Mouse (Mus musculus): ENCODE data around the gene Psmb3. TPM values are rescaled to one million over a fixed set of nuclear protein-coding genes. Genes with fewer than 3 reads are reported as not detected.
"Not testable (repeated sequence)": the region's sequence is repeated elsewhere in the genome, so short reads cannot be mapped to it uniquely, and the experiment has no call there.

The Psmb3 gene
- polyA plus RNA-seq (2015; fragmentation: Nextera tagmentation; extraction: Ambion mirVana): 475 and 488 TPM in 2 replicates

DNA sequence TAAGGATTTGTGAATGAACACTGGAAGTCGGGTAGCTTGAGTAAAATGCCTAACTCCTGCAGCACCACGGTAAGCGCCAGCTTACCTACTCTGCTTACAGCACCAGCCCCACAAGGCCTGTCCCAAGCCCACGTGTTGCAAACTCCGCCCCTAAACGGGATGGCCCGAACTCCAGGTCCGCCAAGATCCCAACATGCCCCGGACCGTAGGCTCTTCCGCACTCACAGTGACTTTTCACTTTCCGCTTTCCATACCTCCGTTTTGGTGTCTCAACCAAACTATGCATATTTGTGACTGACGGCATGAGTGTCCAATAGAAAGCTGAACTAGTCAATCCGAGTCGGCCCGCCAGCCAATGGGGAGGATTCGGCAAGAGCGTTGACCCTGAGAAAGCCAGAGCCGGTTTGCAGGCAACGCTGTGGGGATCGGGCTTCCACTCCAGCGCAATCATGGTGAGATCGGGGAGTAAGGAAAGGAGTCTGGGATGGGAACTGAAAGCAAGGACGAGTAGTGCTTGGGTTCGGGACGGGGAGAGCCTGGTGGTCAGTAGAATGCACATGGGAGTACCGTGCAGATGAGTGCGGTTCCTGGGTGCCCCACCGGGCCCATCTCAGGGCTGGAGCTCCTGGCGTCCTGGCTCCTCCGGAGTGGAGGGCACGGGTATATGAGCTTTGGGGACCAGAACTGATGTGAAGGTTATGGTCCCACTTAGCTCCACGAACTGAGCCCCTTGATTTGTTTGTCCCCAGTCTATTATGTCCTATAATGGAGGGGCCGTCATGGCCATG lies at the start of gene Psmb3:
Gene Psmb3, plus strand, starts transcription at position 361 of the 788 bp plus-strand sequence.
- Histone ChIP-seq H3K4me1 (peaks cover 33% of the 10 kb centered on the region), H3K27ac (peak within 1 kb of the TSS; percentile 91), H3K4me3 (replicated peaks) (peak within 1 kb of the TSS; percentile 95), H3K4me2 (peak within 1 kb of the TSS; percentile 80), H3K36me3 (peaks cover 39% of the 10 kb centered on the region), H3K9me3 (replicated peaks) (no peaks in the 10 kb centered on the region), H3K9ac (peak within 1 kb of the TSS; percentile 80), H3K27me3 (no peaks in the 10 kb centered on the region)
- ATAC-seq (replicated peaks; ENCODE audit: low FRiP score): peak; percentile 88
- WGBS: under 1% methylated on average over 35 of the region's 35 CpGs

DNA sequence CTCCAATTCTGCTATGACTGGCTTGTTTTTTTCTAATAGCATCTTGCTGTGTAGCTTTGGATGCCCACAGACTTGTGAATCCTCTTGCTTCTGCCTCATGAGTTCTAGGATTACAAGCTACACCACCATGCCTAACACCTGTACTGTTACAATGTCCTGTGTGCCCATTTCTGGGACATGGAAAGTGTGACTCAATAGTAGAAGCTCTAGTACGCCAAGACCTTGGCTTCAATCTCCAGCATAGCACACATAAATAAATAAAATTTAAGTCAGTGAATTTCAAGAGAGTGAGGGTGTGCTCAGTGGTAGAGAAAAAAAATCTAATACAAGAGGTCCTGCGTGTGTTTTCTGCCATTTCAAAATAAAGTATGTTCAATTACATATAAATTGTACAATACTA lies 49.0 kb upstream of the Psmb3 start:
- Histone ChIP-seq H3K4me3 (replicated peaks) (no peak overlapping the region), H3K27ac (no peak overlapping the region), H3K36me3 (no peaks in the 10 kb centered on the region), H3K9ac (no peak overlapping the region), H3K9me3 (replicated peaks) (no peaks in the 10 kb centered on the region), H3K4me2 (no peak overlapping the region), H3K4me1 (peaks cover 15% of the 10 kb centered on the region), H3K27me3 (no peaks in the 10 kb centered on the region)
- WGBS: 88% methylated on average over 2 of the region's 2 CpGs
- no peak for ATAC-seq (replicated peaks; ENCODE audit: low FRiP score)

GRCm38 (mm10) chr11:97656269-97656971 lies 46.8 kb upstream of the Psmb3 start:
- Histone ChIP-seq H3K4me1 (peaks cover 31% of the 10 kb centered on the region), H3K36me3 (no peaks in the 10 kb centered on the region), H3K4me3 (replicated peaks) (no peak overlapping the region), H3K27ac (no peak overlapping the region), H3K9ac (no peak overlapping the region), H3K4me2 (no peak overlapping the region), H3K27me3 (no peaks in the 10 kb centered on the region), H3K9me3 (replicated peaks) (no peaks in the 10 kb centered on the region)
- ATAC-seq (replicated peaks; ENCODE audit: low FRiP score): no peak
- 75% methylated on average over 14 of the region's 14 CpGs for WGBS

DNA sequence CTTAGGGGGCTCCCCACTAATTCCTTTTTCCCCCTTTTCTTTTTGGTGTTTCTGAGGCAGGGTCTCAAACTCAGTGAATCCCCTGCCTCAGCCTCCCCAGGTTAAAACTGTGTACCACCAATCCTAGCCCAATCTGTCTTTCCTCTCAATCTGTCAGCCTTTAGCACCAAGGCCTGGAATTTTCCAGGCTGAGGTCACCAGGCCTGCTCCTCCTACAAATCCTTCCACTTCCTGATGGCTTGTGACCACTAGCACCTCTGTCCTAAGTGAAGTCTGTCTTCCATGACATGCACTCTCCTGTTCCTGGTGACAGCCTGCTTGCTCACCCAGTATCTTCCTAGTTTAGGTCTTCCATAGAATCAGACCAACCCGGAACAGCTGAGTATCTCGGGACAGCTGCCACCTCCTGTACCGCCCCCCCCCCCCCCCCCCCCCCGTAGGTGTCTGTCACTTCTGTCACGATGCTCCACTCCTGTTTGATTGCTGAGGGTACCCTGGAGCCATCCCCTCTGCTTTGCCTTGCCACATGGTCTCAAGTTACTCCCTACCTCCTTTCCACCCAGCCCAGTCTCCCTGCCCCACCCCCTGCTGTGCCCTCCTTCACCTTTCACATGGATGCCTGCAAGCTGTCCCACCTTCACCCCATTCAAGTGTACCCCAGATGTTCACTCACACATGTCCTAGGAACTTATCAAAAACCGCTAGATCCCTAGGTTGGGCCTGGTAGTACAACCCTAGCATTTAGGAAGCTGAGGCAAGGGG lies 45.8 kb upstream of the Psmb3 start:
- peaks cover 41% of the 10 kb centered on the region for H3K4me1 ChIP-seq
- no peak overlapping the region; the same call in 1 of the 2 replicates for H3K27ac ChIP-seq
- H3K27me3 ChIP-seq: peaks cover 4% of the 10 kb centered on the region; the same call in 1 of the 2 replicates
- H3K9me3 ChIP-seq (replicated peaks): no peaks in the 10 kb centered on the region
- no peak overlapping the region for H3K4me3 ChIP-seq (replicated peaks)
- H3K9ac ChIP-seq: no peak overlapping the region
- no peak overlapping the region for H3K4me2 ChIP-seq
- 31% methylated on average over 5 of the region's 6 CpGs for WGBS
- no peaks in the 10 kb centered on the region for H3K36me3 ChIP-seq
- ATAC-seq (replicated peaks; ENCODE audit: low FRiP score): no peak

DNA sequence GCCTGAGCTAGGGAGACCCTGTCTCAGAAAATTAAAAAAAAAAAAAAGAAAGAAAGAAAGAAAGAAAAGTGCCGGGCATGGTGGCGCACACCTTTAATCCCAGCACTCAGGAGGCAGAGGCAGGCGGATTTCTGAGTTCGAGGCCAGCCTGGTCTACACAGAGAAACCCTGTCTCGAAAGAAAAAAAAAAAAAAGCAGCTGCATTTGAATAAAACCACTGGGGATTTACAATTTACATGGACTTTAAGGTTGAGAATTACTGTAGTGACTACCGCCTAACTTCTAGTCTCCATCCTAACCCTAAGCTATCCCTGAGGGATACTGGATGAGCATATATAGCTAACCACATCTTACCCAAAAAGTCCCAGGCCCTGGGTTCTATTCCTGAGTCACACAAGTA lies 45.2 kb upstream of the Psmb3 start:
- not testable (repeated sequence) for H3K4me3 ChIP-seq (replicated peaks); ATAC-seq (replicated peaks; ENCODE audit: low FRiP score); H3K9me3 ChIP-seq (replicated peaks); H3K27ac ChIP-seq; H3K36me3 ChIP-seq; H3K9ac ChIP-seq; H3K4me2 ChIP-seq; H3K27me3 ChIP-seq
- H3K4me1 ChIP-seq: peaks cover 46% of the 10 kb centered on the region
- WGBS: 89% methylated on average over 6 of the region's 6 CpGs

- Histone ChIP-seq H3K9me3 (replicated peaks) (no peaks in the 10 kb centered on the region), H3K9ac (no peak overlapping the region), H3K36me3 (no peaks in the 10 kb centered on the region), H3K4me3 (replicated peaks) (peak overlapping the region; percentile 85), H3K27ac (no peak overlapping the region), H3K4me2 (peak overlapping the region; percentile 84), H3K27me3 (peaks cover 4% of the 10 kb centered on the region; the same call in 1 of the 2 replicates), H3K4me1 (peaks cover 46% of the 10 kb centered on the region)
- no peak for ATAC-seq (replicated peaks; ENCODE audit: low FRiP score)
- 57% methylated on average over 11 of the region's 11 CpGs for WGBS
Measured at GRCm38 (mm10) chr11:97658751-97659266, 44.4 kb upstream of the Psmb3 start.

- 7% methylated on average over 13 of the region's 13 CpGs for WGBS
- peak overlapping the region; percentile 85 for H3K4me3 ChIP-seq (replicated peaks)
- H3K36me3 ChIP-seq: no peaks in the 10 kb centered on the region
- ATAC-seq (replicated peaks; ENCODE audit: low FRiP score): no peak
- H3K27ac ChIP-seq: peak overlapping the region; percentile 95
- peak overlapping the region; percentile 86 for H3K9ac ChIP-seq
- peaks cover 4% of the 10 kb centered on the region; the same call in 1 of the 2 replicates for H3K27me3 ChIP-seq
- no peaks in the 10 kb centered on the region for H3K9me3 ChIP-seq (replicated peaks)
- H3K4me1 ChIP-seq: peaks cover 50% of the 10 kb centered on the region
- peak overlapping the region; percentile 84 for H3K4me2 ChIP-seq
Measured at GRCm38 (mm10) chr11:97659267-97659989, 43.8 kb upstream of the Psmb3 start.

DNA sequence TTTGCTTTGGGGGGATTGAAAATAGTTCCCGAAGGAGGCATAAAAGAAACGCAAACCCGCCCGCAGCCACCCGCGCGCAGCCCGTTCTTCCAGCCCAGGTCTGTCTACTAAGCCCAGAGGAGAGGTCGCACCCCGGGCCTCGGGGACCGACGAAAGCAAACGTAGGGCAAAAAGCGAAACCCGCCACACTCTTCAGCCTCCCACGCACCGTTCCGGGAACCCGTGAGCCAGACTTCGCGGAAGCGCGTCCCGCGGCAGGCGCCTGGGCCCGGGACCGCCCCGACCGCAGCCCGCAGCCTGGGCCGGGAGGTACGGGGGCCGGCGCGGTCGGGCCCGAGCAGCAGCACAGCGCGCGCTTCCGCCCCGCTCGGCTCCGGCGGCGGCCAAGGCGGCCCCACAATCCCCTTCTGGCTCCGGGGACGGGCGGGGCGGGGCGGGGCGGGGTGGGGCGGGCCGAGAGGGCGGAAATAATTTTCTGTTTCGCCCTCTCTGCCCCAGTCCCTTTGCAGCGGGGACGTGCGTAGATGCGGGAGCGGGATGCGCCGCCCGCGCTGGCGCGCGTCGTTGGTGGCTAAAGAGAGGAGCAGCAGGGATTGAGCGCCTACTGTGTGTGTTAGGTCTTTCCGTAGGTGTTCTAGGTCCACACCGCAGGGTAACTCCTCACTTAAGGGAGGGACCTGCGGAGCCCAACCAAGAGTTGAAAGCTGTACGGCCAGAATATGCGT lies 43.0 kb upstream of the Psmb3 start:
- Histone ChIP-seq H3K27ac (peak overlapping the region; percentile 95), H3K9me3 (replicated peaks) (no peaks in the 10 kb centered on the region), H3K9ac (peak overlapping the region; percentile 86), H3K36me3 (peaks cover under 1% of the 10 kb centered on the region; the same call in 1 of the 2 replicates), H3K4me3 (replicated peaks) (peak overlapping the region; percentile 85), H3K4me1 (peaks cover 57% of the 10 kb centered on the region), H3K4me2 (peak overlapping the region; percentile 84), H3K27me3 (peaks cover 4% of the 10 kb centered on the region; the same call in 1 of the 2 replicates)
- WGBS: under 1% methylated on average over 78 of the region's 78 CpGs
- ATAC-seq (replicated peaks; ENCODE audit: low FRiP score): peak; percentile 77

DNA sequence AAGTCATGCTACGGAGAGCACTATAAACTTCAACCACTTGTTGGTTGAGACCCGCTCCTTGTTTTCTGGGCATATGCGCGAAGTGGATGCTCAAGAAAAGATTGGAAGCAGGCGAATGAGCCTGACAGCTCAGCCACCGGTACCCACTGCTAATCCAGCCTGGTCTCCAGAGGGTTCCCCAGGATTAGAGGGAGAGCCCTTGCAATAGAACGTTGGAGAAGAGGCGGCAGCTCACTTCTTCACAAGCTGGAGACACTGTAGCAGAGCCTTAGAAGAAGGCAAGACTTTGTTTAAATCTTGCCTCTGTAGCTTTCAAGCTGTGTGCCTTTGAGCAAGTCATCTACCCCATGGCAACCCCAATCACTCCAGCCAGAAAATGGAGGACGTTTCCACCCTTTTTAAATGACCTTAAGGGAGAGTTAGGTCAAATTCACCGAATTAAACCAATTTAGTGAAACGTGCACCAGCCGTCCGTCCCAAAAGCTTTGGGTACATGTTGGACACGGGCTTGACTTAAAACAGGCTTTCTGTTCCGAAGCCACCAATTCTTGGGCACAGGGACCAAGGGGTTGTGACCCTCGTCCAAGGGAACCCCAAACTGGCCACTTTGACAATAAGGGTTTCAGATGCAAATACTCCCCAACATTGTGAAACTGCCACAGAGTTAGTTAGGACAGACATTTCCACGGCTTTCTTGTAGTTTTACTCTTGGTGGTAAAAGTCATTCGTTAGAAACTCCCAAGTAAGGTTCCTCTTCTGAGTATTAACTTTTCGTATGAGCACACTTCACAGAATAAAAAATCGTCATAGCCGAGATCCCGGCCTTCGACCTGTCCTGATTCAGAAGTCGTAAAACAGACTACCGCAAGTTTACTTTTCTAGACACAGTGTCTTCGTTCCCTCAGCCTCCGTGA lies 42.2 kb upstream of the Psmb3 start:
- H3K4me3 ChIP-seq (replicated peaks): peak overlapping the region; percentile 85
- H3K27me3 ChIP-seq: peaks cover 4% of the 10 kb centered on the region; the same call in 1 of the 2 replicates
- H3K27ac ChIP-seq: peak overlapping the region; percentile 95
- 2% methylated on average over 27 of the region's 27 CpGs for WGBS
- ATAC-seq (replicated peaks; ENCODE audit: low FRiP score): no peak
- H3K9me3 ChIP-seq (replicated peaks): no peaks in the 10 kb centered on the region
- peak overlapping the region; percentile 86 for H3K9ac ChIP-seq
- peaks cover 66% of the 10 kb centered on the region for H3K4me1 ChIP-seq
- H3K4me2 ChIP-seq: peak overlapping the region; percentile 84
- H3K36me3 ChIP-seq: peaks cover 9% of the 10 kb centered on the region

- Histone ChIP-seq H3K9ac (no peak overlapping the region; the same call in 1 of the 2 replicates), H3K4me3 (replicated peaks) (peak overlapping the region; percentile 85), H3K4me2 (peak overlapping the region; percentile 84), H3K36me3 (peaks cover 16% of the 10 kb centered on the region), H3K9me3 (replicated peaks) (no peaks in the 10 kb centered on the region), H3K27me3 (peaks cover 4% of the 10 kb centered on the region; the same call in 1 of the 2 replicates), H3K4me1 (peaks cover 66% of the 10 kb centered on the region), H3K27ac (peak overlapping the region; percentile 95)
- WGBS: under 1% methylated on average over 20 of the region's 20 CpGs
- ATAC-seq (replicated peaks; ENCODE audit: low FRiP score): no peak
Measured at GRCm38 (mm10) chr11:97661648-97662133, 41.5 kb upstream of the Psmb3 start.
